Mouse (Mus musculus): Measurements from ENCODE around the gene Cd163. TPM values are rescaled to one million over a fixed set of nuclear protein-coding genes. Genes with fewer than 3 reads are reported as not detected.

Cd163 gene
- 10.9 TPM for polyA plus RNA-seq (2014; fragmentation: Illumina TruSeq; extraction: RNeasy Lipid Tissue Mini Kit (QIAGEN cat#74804); ENCODE audit: low read depth, low replicate concordance)

DNA sequence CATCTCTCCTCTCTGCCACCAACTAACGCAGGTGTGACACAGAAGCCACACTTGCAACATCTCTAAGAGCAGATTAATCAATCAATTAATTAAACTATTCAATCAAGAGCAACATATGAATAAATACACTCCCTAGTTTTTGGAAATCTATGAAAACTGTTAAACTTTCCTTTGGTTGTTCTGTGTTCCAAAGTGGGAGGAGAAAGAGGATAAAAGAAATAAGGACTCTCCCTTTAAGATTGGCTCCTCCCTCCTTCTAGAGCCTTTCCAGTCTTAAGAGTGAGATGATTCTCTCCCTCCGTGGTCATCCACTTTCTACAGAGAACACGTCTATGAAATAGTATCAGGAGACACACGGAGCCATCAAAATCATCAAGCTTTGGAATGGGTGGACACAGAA, at the start of gene Cd163:
Gene Cd163 (plus strand): TSS at position 301 of the 400 bp plus-strand sequence.

Other genes with a start within 250 kb of the Cd163 start
- gene Vmn2r27, start 72.8 kb upstream of the Cd163 start, polyA plus RNA-seq (2014; fragmentation: Illumina TruSeq; extraction: RNeasy Lipid Tissue Mini Kit (QIAGEN cat#74804); ENCODE audit: low read depth, low replicate concordance) = not detected
- 21.2 TPM for gene Pex5, start 110.4 kb downstream of the Cd163 start, polyA plus RNA-seq (2014; fragmentation: Illumina TruSeq; extraction: RNeasy Lipid Tissue Mini Kit (QIAGEN cat#74804); ENCODE audit: low read depth, low replicate concordance)
- gene Clstn3, start 160.1 kb downstream of the Cd163 start, polyA plus RNA-seq (2014; fragmentation: Illumina TruSeq; extraction: RNeasy Lipid Tissue Mini Kit (QIAGEN cat#74804); ENCODE audit: low read depth, low replicate concordance) = 2.8 TPM
- 1.6 TPM for gene C1rl, start 188.5 kb downstream of the Cd163 start, polyA plus RNA-seq (2014; fragmentation: Illumina TruSeq; extraction: RNeasy Lipid Tissue Mini Kit (QIAGEN cat#74804); ENCODE audit: low read depth, low replicate concordance)
- gene C1ra, start 207.7 kb downstream of the Cd163 start, polyA plus RNA-seq (2014; fragmentation: Illumina TruSeq; extraction: RNeasy Lipid Tissue Mini Kit (QIAGEN cat#74804); ENCODE audit: low read depth, low replicate concordance) = 18.0 TPM
- 35.1 TPM for gene C1s1, start 237.7 kb downstream of the Cd163 start, polyA plus RNA-seq (2014; fragmentation: Illumina TruSeq; extraction: RNeasy Lipid Tissue Mini Kit (QIAGEN cat#74804); ENCODE audit: low read depth, low replicate concordance)